Mouse (Mus musculus) retina, embryonic 14.5 days (tissue): Measurements from ENCODE around the gene Fem1b.
A peak's percentile ranks its signal among the peaks of the same experiment; 100 is the strongest.
"Not testable (repeated sequence)": the region's sequence is repeated elsewhere in the genome, so short reads cannot be mapped to it uniquely, and the experiment has no call there.

Experiments used
- DNase-seq: peaks from one replicate; pipeline ENCODE4 v3.0.0-alpha.2; 2015; ENCODE audit warnings: low spot score

Fem1b gene

GRCm38 (mm10) chr9:62827939-62828652, 16.4 kb upstream of the Fem1b start:
- peak; percentile 75 for DNase-seq

- no peak for DNase-seq
Observed at GRCm38 (mm10) chr9:62826456-62826855, 14.7 kb upstream of the Fem1b start.

GRCm38 (mm10) chr9:62825791-62826393, 14.2 kb upstream of the Fem1b start:
- DNase-seq = peak; percentile 55

DNA sequence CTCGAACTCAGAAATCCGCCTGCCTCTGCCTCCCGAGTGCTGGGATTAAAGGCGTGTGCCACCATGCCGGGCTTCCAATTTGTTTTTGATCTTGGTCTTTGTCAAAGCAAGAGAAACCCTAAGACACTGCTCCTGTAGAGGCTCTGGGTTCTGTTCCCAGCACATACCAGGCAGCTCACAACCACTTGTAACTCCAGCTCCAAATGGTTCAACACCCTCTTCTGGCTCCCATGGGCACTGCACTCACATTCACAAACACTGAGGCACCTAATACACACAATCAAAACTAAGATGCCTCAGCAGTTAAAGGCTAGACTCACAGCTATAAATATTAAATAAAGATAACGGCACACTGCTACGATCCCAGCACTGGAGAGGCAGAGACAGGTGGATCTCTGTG, 10.1 kb upstream of the Fem1b start:
- DNase-seq = no peak

GRCm38 (mm10) chr9:62820829-62821228, 9.1 kb upstream of the Fem1b start:
- no peak for DNase-seq

GRCm38 (mm10) chr9:62819910-62820309, 8.2 kb upstream of the Fem1b start:
- DNase-seq = not testable (repeated sequence)

GRCm38 (mm10) chr9:62819494-62819893, 7.8 kb upstream of the Fem1b start:
- DNase-seq = no peak

GRCm38 (mm10) chr9:62817828-62818614, 6.3 kb upstream of the Fem1b start:
- no peak for DNase-seq

- DNase-seq = no peak
Observed at GRCm38 (mm10) chr9:62817099-62817571, 5.4 kb upstream of the Fem1b start.

DNA sequence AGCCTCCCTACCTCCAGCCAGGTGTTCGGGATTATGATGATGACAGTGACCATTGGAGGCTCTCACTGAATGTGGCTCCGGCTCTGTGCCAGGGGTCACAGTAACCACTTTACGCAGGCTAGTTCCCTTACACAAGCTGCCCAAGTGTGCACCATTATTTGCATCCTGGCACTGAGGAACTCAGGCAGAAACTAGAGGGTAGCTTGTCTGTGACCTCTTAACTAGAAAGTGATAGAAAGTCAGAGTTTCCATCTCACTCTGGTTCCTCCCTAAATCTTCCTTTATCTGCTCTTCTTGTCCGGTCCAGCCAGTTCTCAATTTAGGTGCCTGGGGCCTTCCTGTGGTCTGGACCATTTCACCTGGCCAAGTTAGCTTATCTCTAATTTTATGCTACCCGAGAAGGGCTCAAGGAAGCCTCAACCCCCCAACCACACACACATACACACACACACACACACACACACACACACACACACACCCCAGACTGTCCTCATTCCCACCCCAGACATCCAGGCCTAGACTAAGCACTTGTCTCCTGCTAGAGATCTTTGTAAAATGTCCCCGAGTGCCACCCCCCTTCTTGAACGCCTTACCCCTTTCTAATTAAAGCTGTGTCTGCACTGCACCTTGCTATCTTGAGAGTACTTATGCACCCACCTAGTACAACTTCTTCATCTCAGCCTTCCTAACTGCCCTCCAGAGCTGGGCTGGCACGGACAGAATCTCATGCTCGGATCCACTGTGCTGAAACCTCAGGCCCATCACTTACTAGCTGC, 4.8 kb upstream of the Fem1b start:
- DNase-seq = no peak

DNA sequence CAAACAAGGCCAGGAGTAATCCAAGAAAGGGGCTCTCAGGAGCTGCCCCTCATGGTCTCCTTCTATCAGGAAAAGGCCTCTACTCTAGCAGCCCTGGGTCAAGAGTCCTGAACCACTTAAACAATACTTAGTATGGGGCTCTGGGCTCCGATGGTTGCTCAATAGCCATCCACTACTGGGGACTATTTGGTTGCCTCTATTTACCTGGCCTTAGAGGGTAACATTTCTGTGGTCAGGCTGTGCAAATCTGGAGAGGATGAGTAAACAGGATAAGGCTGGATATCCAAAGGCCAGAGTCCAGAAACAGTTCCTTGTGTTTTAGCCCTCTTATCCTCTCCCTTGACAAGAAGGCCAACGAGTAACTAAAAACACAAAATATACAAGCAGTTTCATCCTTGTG, 3.0 kb upstream of the Fem1b start:
- DNase-seq = no peak

- DNase-seq = peak; percentile 63
Observed at GRCm38 (mm10) chr9:62812216-62813049, 699 bp upstream of the Fem1b start.

DNA sequence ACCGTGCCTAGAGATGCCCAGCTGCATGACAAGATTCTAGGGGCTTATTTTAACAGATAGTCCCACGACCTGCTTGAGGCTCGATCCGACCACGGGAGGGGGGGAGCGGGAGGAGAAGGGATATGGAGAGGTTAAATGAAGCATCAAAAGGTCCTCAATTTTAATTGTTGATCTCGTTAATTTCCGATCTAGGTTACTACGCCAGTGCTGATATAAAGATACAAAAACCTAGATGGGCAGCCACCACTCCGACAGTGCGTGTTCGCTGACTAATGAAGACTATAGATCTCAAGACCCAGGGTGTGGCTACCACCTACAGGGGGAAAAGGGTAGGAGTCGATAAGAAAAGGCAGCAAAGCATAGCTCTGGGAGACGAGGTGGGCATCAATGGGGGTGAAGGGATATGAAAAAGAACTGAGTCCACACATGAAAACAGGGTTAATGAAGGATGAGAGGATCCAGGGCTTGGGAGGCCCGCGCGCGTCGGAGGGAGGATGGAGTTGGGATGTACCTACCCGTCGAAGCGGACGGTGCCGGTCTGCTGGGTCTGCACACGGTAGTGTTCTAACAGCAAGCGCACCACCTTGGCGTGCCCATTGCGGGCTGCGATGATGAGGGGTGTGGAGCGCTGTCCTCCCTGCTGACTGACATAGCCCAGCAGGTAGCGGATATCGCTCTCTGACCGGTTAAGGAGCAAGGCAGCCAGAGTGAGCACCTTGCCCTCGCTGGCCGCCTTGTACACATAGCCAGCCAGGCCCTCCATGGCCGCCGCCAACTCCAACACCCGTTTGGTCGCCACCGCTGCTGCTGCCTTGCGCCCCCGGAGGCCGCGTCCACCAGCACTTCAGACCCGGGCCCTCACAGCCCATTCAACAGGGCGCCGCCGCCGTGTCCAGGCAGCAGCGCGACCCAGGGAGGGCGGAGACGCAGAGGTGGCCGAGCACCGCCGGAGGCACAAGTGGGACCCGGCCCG, 905 bp downstream of the Fem1b start:
- DNase-seq = peak; percentile 52

GRCm38 (mm10) chr9:62810095-62810494, 1.6 kb downstream of the Fem1b start:
- no peak for DNase-seq

DNA sequence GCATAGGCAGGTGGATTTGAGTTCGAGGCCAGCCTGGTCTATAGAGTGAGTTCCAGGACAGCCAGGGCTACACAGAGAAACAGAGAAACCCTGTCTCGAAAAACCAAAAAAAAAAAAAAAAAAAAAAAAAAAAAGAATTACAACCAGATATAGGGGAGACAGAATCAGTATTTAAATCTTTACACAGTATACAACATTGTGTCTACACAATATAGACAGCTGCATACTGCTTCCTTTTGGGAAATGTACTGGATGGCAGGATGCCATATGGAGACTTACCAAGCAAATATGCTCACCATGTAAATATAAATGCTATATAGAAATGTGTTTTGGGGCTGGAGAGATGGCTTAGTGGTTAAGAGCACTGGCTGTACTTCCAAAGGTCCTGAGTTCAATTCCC, 12.5 kb downstream of the Fem1b start:
- not testable (repeated sequence) for DNase-seq

DNA sequence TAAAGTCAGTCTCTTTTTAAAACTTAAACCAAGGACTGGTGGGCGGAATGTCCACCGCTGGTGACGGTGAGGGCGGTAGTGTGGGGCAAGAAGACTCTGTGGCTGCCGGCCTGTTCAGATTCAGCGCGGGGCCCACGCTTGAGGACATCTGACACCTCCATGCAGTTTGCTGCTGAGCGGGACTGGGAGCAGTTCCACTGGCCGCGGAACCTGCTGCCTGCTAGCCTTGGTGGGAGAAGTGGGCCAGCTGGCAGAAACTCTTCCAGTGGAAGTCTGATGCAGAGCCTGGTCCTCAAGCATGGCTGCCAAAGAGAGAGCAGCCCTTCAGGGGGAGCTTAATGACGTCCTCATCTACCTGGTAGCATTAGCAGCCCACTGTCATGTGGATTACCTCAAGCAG, 21.9 kb downstream of the Fem1b start:
- no peak for DNase-seq

DNA sequence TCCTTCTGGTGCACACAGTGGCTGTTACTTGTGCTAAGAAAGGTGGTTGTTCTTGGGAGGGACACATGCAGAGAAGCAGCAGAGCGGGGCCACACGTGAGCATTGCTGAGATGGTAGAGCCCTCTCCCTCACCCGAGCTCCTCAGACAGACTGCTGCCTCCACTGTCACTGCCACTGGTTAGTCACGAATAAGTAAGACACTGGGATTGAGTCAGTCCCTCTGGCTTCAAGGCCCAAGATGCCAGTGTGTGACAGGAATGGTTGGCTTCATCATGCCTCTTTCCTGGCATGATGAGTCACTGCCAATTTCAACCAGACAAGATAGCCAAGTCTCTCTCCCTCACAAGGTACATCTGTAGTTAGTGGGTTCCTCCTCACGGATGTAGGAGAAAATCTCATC, 25.0 kb downstream of the Fem1b start:
- no peak for DNase-seq

GRCm38 (mm10) chr9:62784233-62784632, 27.5 kb downstream of the Fem1b start:
- DNase-seq = no peak

DNA sequence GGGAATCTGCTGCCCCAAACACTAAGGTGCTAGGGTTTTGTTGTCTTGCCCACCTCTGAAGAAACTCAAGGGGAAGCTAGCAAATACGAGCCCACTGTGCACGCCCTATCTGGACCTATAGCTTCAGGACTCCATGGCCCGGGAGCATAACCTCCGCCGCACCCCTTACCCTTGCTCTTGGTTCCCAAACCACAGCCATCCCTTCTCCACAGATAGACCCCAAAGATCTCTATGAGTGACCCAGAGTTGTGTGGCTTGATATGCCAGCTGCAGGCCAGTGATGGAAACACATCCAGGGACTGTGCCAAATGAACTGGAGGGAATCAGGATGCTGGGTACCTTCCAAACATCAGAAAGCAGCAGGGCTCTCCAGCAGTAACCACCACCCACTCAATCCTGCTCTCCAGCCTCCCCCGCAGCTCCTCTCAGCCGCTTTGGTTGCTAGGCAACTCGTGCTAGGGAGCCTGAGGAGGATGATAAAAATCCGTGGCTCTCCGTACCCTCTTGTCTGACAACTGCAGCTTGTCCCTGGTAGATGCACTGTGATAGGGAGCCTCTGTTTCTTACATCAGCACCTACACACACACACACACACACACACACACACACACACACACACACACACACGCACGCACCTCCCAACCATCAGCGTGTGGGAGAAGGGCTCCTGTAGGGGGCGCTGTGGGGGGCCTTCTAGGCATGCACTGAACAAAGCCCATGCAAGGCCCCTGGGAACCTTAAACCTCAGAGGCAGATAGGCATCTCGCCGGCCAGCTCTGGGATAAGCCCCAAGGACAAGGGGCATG, 28.6 kb downstream of the Fem1b start:
- peak; percentile 62 for DNase-seq
